Mouse (Mus musculus) heart, embryonic 14.5 days (tissue): ENCODE data around the gene H2-M9. TPM values are rescaled to one million over a fixed set of nuclear protein-coding genes. Genes with fewer than 3 reads are reported as not detected.

ENCODE experiments used
- ATAC-seq: fragments of 200-750 bp; cut with Nextera tagmentation; 2 replicates; pipeline ENCODE4 v1.8.0; 2017; ENCODE audit warnings: low read depth, moderate TSS enrichment; ENCODE audit not compliant: insufficient number of reproducible peaks, insufficient read depth, low FRiP score
- H3K27ac ChIP-seq, 2 experiments: fragments of 200-500 bp in 1 of 2; fragments of 300-500 bp in 1 of 2; sonication (generic) in 1 of 2; replicated peaks in 1 of 2; 2 replicates each; pipeline ENCODE4 v1.5.1; 2012 to 2014; ENCODE audit warnings: low read depth in 2 of 2, low read length in 2 of 2, control low read depth in 1 of 2, mild to moderate bottlenecking in 1 of 2, mixed read lengths in 1 of 2; ENCODE audit not compliant: control insufficient read depth in 1 of 2, insufficient read depth in 1 of 2
- H3K27me3 ChIP-seq: fragments of 300-500 bp; sonication (generic); 2 replicates; pipeline ENCODE4 v1.6.1; 2014; ENCODE audit warnings: mild to moderate bottlenecking, low read length, control low read depth; ENCODE audit not compliant: control insufficient read depth, insufficient read depth
- H3K36me3 ChIP-seq: fragments of 300-500 bp; sonication (generic); 2 replicates; pipeline ENCODE4 v1.6.1; 2014; ENCODE audit warnings: mild to moderate bottlenecking, control low read depth, low read length, mixed read lengths; ENCODE audit not compliant: control insufficient read depth, insufficient read depth
- H3K4me1 ChIP-seq, 2 experiments: fragments of 200-500 bp in 1 of 2; fragments of 300-500 bp in 1 of 2; sonication (generic) in 1 of 2; 2 replicates each; pipeline ENCODE4 v1.6.1; 2012 to 2014; ENCODE audit warnings: low read length in 2 of 2, control low read depth in 1 of 2, mixed read lengths in 1 of 2; ENCODE audit not compliant: control insufficient read depth in 2 of 2, insufficient read depth in 2 of 2
- H3K4me2 ChIP-seq: fragments of 300-500 bp; sonication (generic); 2 replicates; pipeline ENCODE4 v1.6.1; 2014; ENCODE audit warnings: mild to moderate bottlenecking, low read length
- H3K4me3 ChIP-seq, 2 experiments: fragments of 200-500 bp in 1 of 2; fragments of 300-500 bp in 1 of 2; sonication (generic) in 1 of 2; 2 replicates each; pipeline ENCODE4 v1.5.1; 2012 to 2014; ENCODE audit warnings: low read length in 2 of 2, mild to moderate bottlenecking in 2 of 2, control low read depth in 1 of 2, low read depth in 1 of 2, moderate library complexity in 1 of 2; ENCODE audit not compliant: control insufficient read depth in 1 of 2, insufficient read depth in 1 of 2
- H3K9ac ChIP-seq: fragments of 300-500 bp; sonication (generic); 2 replicates; pipeline ENCODE4 v1.6.1; 2014; ENCODE audit warnings: mild to moderate bottlenecking, low read length
- H3K9me3 ChIP-seq: fragments of 300-500 bp; sonication (generic); 2 replicates; pipeline ENCODE4 v1.6.1; 2016; ENCODE audit warnings: low read length, control low read depth; ENCODE audit not compliant: control insufficient read depth
- WGBS: fragments of 180-500 bp; shearing (Covaris S2); extraction: QIAGEN DNeasy Blood & Tissue Kit; methylation state at CpG from one replicate; pipeline ENCODE4 v1.1.7; 2014; 5-methylcytosine and 5-hydroxymethylcytosine counted together
- polyA plus RNA-seq: library from polyadenylated mRNA; unstranded; fragments of >200 nt; fragmentation: Nextera tagmentation; extraction: Ambion mirVana; gene quantifications from 2 replicates; pipeline ENCODE4 v1.2.1, GENCODE M21; 2014

Gene H2-M9
- not detected in 2 replicates for polyA plus RNA-seq

GRCm38 (mm10) chr17:36642566-36642965, at the start of gene H2-M9:
Gene H2-M9, minus strand, starts transcription at chr17:36642666.
- Histone ChIP-seq H3K9ac (no peak within 1 kb of the TSS), H3K9me3 (no peaks in the 10 kb centered on the region), H3K36me3 (no peaks in the 10 kb centered on the region), H3K27ac (no peak within 1 kb of the TSS), H3K27me3 (no peaks in the 10 kb centered on the region), H3K4me2 (no peak within 1 kb of the TSS), H3K4me1 (no peaks in the 10 kb centered on the region), H3K4me3 (no peak within 1 kb of the TSS)
- WGBS, result 81% methylated on average over 3 of the region's 3 CpGs
- no peak for ATAC-seq

DNA sequence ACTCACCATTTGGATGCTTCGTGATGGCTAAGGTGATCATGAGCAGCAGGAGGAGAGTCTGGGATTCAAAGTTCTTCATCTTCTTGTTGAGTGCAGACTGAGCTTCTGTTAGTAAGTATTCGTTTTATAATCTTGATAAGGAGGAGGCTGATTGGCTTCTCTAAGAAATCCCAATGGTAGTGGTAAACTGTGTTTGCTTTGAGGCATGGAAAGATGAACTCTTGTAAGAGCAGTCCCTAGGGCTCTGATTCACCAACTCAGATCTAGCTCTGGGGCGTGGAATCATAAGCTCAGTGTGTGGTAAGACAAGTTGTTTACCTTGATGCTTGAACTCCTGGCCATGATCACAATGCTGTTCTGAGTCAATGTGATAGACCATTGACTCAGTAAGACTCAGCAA, 29.7 kb upstream of the H2-M9 start, which contains the start of gene H2-M1:
H2-M1 (minus strand) TSS at position 101 of the 400 bp plus-strand sequence.
- Histone ChIP-seq H3K4me1 (no peaks in the 10 kb centered on the region), H3K4me3 (no peak within 1 kb of the TSS), H3K27me3 (no peaks in the 10 kb centered on the region), H3K36me3 (no peaks in the 10 kb centered on the region), H3K27ac (no peak within 1 kb of the TSS), H3K9ac (no peak within 1 kb of the TSS), H3K4me2 (no peak within 1 kb of the TSS), H3K9me3 (no peaks in the 10 kb centered on the region)
- no peak for ATAC-seq
- 56% methylated on average over 3 of the region's 3 CpGs for WGBS

Other genes starting within 250 kb of the H2-M9 start
- not detected in 2 replicates for gene H2-M10.4, start 180.3 kb downstream of the H2-M9 start, polyA plus RNA-seq
- gene H2-M11, start 95.6 kb downstream of the H2-M9 start, polyA plus RNA-seq, result not detected in 2 replicates
- gene H2-M1, start 29.6 kb upstream of the H2-M9 start, polyA plus RNA-seq, result not detected in 2 replicates
- gene H2-M10.5, start 130.2 kb upstream of the H2-M9 start, polyA plus RNA-seq, result not detected in 2 replicates
- gene H2-M10.6, start 169.5 kb upstream of the H2-M9 start, polyA plus RNA-seq, result not detected in 2 replicates
- 17.6 and 18.8 TPM in 2 replicates for gene Trim26, start 194.5 kb upstream of the H2-M9 start, polyA plus RNA-seq
- gene Trim15, start 224.5 kb upstream of the H2-M9 start, polyA plus RNA-seq, result 0.19 TPM in 1 of 2 replicates, not detected in the other
- gene Trim10, start 226.9 kb upstream of the H2-M9 start, polyA plus RNA-seq, result 4.7 and 6.8 TPM in 2 replicates
- gene Trim40, start 247.5 kb upstream of the H2-M9 start, polyA plus RNA-seq, result not detected in 2 replicates